Mouse (Mus musculus) heart, postnatal 0 days (tissue): Measurements from ENCODE around the gene Ppp6r1.

ENCODE experiments used
- CTCF ChIP-seq: IDR thresholded peaks from 2 replicates; pipeline ENCODE4 v1.5.1; 2016; ENCODE audit warnings: antibody characterized with exemption, control low read depth, low read depth
- EP300 ChIP-seq: IDR thresholded peaks from 2 replicates; pipeline ENCODE4 v1.6.1; 2016; ENCODE audit warnings: antibody characterized with exemption, low read depth

DNA sequence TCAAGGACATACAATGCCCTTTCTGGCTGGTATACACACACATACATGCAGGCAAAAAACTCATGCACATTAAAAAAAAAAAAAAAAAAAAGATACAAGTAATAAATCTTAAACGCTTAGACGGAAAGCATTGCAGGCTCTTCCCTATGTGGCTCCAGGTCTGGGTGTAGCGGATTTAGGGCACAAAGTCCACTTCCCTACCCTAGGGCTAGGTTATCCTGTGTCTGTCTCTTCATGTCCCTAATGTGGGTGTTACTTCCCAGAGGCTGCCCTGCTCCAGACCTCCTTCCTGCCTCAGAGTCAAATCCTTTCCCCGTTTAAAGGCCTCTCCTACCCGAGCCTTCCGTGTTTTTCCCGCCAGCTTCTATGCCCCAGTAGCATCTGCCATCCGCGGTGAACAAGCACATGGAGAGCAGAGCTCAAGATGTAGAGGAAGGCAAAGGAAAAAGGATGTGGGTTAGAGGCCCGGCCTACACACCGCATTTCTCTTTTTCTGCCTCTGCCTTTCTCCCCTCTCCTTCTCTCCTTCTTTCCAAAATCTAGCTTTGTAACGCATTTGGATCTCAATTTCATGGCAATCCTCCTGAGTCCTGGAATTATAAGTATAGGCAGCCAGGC lies 15.4 kb upstream of the Ppp6r1 start:
- TF ChIP-seq CTCF: no peak
- TF ChIP-seq EP300: no peak
